Comparison of ENCODE assay signal across 29 mouse cellular contexts in the genomic region with DNA sequence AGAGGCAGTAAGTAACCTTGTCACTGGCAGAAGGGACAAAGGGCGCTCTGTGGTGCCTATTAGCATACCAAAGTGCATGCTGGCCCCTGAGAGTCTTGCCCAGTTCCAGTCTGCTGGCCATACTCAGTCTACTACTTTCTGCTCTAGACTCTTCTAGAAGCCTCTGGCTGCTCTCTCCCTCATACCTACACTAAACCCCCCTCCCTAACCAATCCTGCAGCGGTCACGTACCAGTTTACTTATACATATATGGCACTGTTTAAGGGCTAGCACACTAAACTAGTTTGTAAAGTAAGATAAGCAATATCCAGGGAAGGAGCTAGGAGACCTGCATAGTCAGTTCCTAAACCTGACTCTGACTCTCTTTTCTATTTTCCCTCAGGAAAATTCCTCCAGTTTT. TPM values are rescaled to one million over a fixed set of nuclear protein-coding genes. Genes with fewer than 3 reads are reported as not detected.
DNase-seq lines count a peak whose midpoint lies in the region; ATAC-seq and TF ChIP-seq lines count a peak whose summit lies in the region.
"Had no signal": no experiment of that assay in that cellular context is flagged by ENCODE, and none has a peak within 500 bp of the region (broad histone marks: within the 10 kb centered on the region; RNA-seq: fewer than 3 reads in every experiment).

No protein-coding gene starts in this region.

- intact Hi-C loops in heart, postnatal 10 days (cut with DNase I), result no loop called here

- WGBS in kidney, adult 2 months, result 80% methylated on average over 3 of the region's 3 CpGs
- WGBS in kidney, embryonic 15.5 days, result 91% methylated on average over 3 of the region's 3 CpGs

- ATAC-seq in kidney, embryonic 15.5 days (replicated peaks; ENCODE audit: low FRiP score), result no peak
- ATAC-seq: activated CD4-positive, CD25-positive, alpha-beta regulatory T cell, adult 4 months; forebrain, embryonic 15.5 days had no signal

- no peak overlapping the region for H3K4me3 ChIP-seq in kidney, adult 2 months (ENCODE audit: insufficient read depth, low read depth, low read length)
- no peak overlapping the region for H3K4me3 ChIP-seq in kidney, embryonic 15.5 days (replicated peaks)
- H3K4me3 ChIP-seq: embryonic facial prominence, embryonic 10.5 days; embryonic facial prominence, embryonic 13.5 days; erythroblast, embryonic 14.5 days; forebrain, embryonic 12.5 days; forebrain, embryonic 15.5 days; hindbrain, embryonic 10.5 days; hindbrain, embryonic 13.5 days had no signal

- no peak for TF ChIP-seq POLR2A in kidney, adult 2 months (IDR thresholded peaks at IDR 0.05; ENCODE audit: low read depth, low read length)

- no peak overlapping the region for H3K4me2 ChIP-seq in kidney, embryonic 15.5 days
- H3K4me2 ChIP-seq: embryonic facial prominence, embryonic 13.5 days; forebrain, embryonic 12.5 days; forebrain, embryonic 15.5 days; heart, embryonic 11.5 days; hindbrain, embryonic 13.5 days had no signal

- no peak overlapping the region for H3K9ac ChIP-seq in kidney, embryonic 15.5 days
- H3K9ac ChIP-seq: embryonic facial prominence, embryonic 13.5 days; forebrain, embryonic 12.5 days; forebrain, embryonic 15.5 days; hindbrain, embryonic 13.5 days had no signal

- H3K36me3 ChIP-seq in kidney, adult 2 months (ENCODE audit: control insufficient read depth, insufficient read depth, low read length), result no peaks in the 10 kb centered on the region
- peaks cover 6% of the 10 kb centered on the region; the same call in 1 of the 2 replicates for H3K36me3 ChIP-seq in kidney, embryonic 15.5 days
- H3K36me3 ChIP-seq: forebrain, embryonic 12.5 days; hindbrain, embryonic 10.5 days; hindbrain, embryonic 13.5 days had no signal

- TF ChIP-seq CTCF in kidney, adult 2 months (conservative IDR thresholded peaks at IDR 0.05; ENCODE audit: insufficient read depth, insufficient read length, low read depth, low read length), result no peak

- no peaks in the 10 kb centered on the region for H3K4me1 ChIP-seq in kidney, adult 2 months (ENCODE audit: control insufficient read depth, insufficient read depth, low read length)
- no peaks in the 10 kb centered on the region for H3K4me1 ChIP-seq in kidney, embryonic 15.5 days
- H3K4me1 ChIP-seq: embryonic facial prominence, embryonic 10.5 days; embryonic facial prominence, embryonic 13.5 days; forebrain, embryonic 12.5 days; forebrain, embryonic 15.5 days; hindbrain, embryonic 10.5 days; hindbrain, embryonic 13.5 days had no signal

- H3K27me3 ChIP-seq in kidney, adult 2 months (replicated peaks; ENCODE audit: control insufficient read depth, insufficient read depth, low read length), result no peaks in the 10 kb centered on the region
- H3K27me3 ChIP-seq in kidney, embryonic 15.5 days, result no peaks in the 10 kb centered on the region
- H3K27me3 ChIP-seq: embryonic facial prominence, embryonic 13.5 days; forebrain, embryonic 12.5 days; forebrain, embryonic 15.5 days; hindbrain, embryonic 13.5 days had no signal

- no peaks in the 10 kb centered on the region for H3K9me3 ChIP-seq in kidney, embryonic 15.5 days (replicated peaks)
- H3K9me3 ChIP-seq: embryonic facial prominence, embryonic 10.5 days; embryonic facial prominence, embryonic 13.5 days; forebrain, embryonic 12.5 days; forebrain, embryonic 15.5 days; hindbrain, embryonic 10.5 days; hindbrain, embryonic 13.5 days had no signal

- H3K27ac ChIP-seq in kidney, adult 2 months (ENCODE audit: insufficient read depth, low read depth, low read length), result no peak overlapping the region
- H3K27ac ChIP-seq in kidney, embryonic 15.5 days, result no peak overlapping the region
- H3K27ac ChIP-seq: embryonic facial prominence, embryonic 10.5 days; embryonic facial prominence, embryonic 13.5 days; forebrain, embryonic 12.5 days; forebrain, embryonic 15.5 days; hindbrain, embryonic 10.5 days; hindbrain, embryonic 13.5 days had no signal

- DNase-seq in heart, adult 11 months, result peak; percentile 53
- no peak for DNase-seq in heart, postnatal 10 days
- peak; percentile 45 for DNase-seq in kidney, adult 2 months
- peak; percentile 18 for DNase-seq in kidney, adult 9 months
- peak; percentile 27 to 33 for DNase-seq in kidney, postnatal 36 days
- DNase-seq in right cerebral cortex, postnatal 25 days, result no peak
- DNase-seq: adrenal gland, adult 8-10 months; adrenal gland, postnatal 25 days; cerebellum, adult 11-12 months; cerebellum, adult 8-10 months; cerebellum, postnatal 10 days; cerebellum, postnatal 36 days; embryo, embryonic 11 days; gastrocnemius, postnatal 10 days; gastrocnemius, postnatal 36 days; heart, postnatal 36 days had no signal

RNA-seq across cellular contexts. Expression of a gene that starts 34.5 kb away (rescaled TPM):
- total RNA-seq in heart, postnatal 10 days (2021), result under 1 TPM in 1 of 2 experiments, not detected in 1; 0.10 TPM
- 34.5 and 37.8 TPM in 2 replicates for polyA plus RNA-seq in kidney, adult 2 months (2012; rRNA removed)
- 0.77 and 0.99 TPM in 2 replicates for polyA plus RNA-seq in kidney, embryonic 15.5 days (2015; fragmentation: Nextera tagmentation; extraction: Ambion mirVana)
- total RNA-seq: ES-E14; gastrocnemius, adult 18-20 months; gastrocnemius, postnatal 36 days; granulocyte monocyte progenitor cell, adult 5-6 weeks had no signal
- polyA plus RNA-seq: activated CD4-positive, CD25-positive, alpha-beta regulatory T cell, adult 4 months; embryonic facial prominence, embryonic 13.5 days; erythroblast, embryonic 14.5 days; forebrain, embryonic 12.5 days; forebrain, embryonic 15.5 days had no signal

RNA-seq across cellular contexts. Expression of a gene that starts 40.2 kb away (rescaled TPM):
- total RNA-seq in heart, postnatal 10 days (2021), result 10 to 100 TPM; 22.7 to 26.0 TPM
- 2.4 and 4.7 TPM in 2 replicates for polyA plus RNA-seq in kidney, adult 2 months (2012; rRNA removed)
- 29.2 and 33.6 TPM in 2 replicates for polyA plus RNA-seq in kidney, embryonic 15.5 days (2015; fragmentation: Nextera tagmentation; extraction: Ambion mirVana)

Comparison
In these comparisons a context has a peak if more than half of its experiments do, and no peak if none do; other contexts are left out.
1. DNase-seq: peak in heart, adult 11 months (single experiment), kidney, adult 2 months (single experiment), kidney, adult 9 months (single experiment) and kidney, postnatal 36 days (2 of 2); none in heart, postnatal 10 days (0 of 2) and right cerebral cortex, postnatal 25 days (single experiment).
2. RNA of a gene that starts 34.5 kb away (polyA plus RNA-seq): 34.5 to 37.8 TPM in kidney, adult 2 months; 0.77 to 0.99 TPM in kidney, embryonic 15.5 days; every median in the first group is over 10 times any median in the second.